Mouse (Mus musculus): ENCODE results near the gene Fam210b.
"Not testable (repeated sequence)": the region's sequence is repeated elsewhere in the genome, so short reads cannot be mapped to it uniquely, and the experiment has no call there.

Gene Fam210b

DNA sequence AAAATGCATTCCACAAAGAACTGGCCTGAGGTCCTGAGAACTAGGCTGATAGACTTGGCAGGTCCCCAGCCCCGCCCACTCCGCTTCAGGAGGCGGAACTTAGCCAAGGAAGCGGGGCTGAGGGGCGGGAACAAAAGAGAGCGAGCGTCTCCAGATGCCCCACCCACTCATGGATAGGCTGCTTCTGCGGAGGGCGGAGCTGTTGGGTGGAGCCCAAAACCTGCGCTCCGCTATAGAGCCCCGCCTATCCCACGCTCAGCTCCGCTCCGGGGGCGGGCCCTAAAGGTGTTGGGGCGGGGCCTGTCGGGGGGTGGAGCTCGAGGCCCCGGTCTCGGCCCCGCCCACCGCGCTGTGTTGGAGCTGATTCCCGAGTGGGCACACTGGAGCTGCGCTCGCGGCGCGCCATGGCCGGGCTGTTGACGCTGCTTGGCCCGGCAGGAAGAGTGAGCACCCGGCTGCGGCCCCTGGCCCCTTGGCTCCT, at the start of gene Fam210b:
Fam210b (plus strand) TSS at position 308 of the 481 bp plus-strand sequence.
- peak; percentile 99 for DNase-seq

GRCm38 (mm10) chr2:172298083-172298482, 47.3 kb upstream of the Fam210b start:
- no peak for DNase-seq

DNA sequence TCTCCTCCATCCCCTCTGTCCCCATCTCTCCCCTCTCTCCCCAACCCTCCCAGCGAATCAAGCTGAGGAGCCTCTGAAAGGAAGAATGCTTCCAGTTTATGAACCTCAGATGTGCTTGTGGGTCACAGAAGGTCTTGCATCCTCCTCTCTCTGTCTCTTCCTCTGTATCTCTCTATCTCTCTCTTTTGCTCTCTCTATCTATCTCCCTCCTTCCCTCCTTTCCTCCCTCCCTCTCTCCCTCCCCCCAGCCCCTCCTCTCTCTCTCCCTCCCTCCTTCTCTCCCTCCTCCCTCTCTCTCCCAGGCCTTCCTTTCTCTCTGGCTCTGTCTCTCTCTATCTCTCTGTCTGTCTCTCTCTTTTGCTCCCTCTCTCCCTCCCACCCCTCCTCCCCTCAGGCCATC, 46.8 kb upstream of the Fam210b start:
- no peak for DNase-seq

- DNase-seq = no peak
Observed at GRCm38 (mm10) chr2:172299126-172299921, 46.0 kb upstream of the Fam210b start.

- DNase-seq = no peak
Observed at GRCm38 (mm10) chr2:172302396-172302795, 43.0 kb upstream of the Fam210b start.

- no peak for DNase-seq
Observed at GRCm38 (mm10) chr2:172304118-172304708, 41.2 kb upstream of the Fam210b start.

- not testable (repeated sequence) for DNase-seq
Observed at GRCm38 (mm10) chr2:172305546-172305945, 39.8 kb upstream of the Fam210b start.

- no peak for DNase-seq
Observed at GRCm38 (mm10) chr2:172306544-172306943, 38.8 kb upstream of the Fam210b start.

GRCm38 (mm10) chr2:172311731-172312130, 33.6 kb upstream of the Fam210b start:
- DNase-seq = no peak

DNA sequence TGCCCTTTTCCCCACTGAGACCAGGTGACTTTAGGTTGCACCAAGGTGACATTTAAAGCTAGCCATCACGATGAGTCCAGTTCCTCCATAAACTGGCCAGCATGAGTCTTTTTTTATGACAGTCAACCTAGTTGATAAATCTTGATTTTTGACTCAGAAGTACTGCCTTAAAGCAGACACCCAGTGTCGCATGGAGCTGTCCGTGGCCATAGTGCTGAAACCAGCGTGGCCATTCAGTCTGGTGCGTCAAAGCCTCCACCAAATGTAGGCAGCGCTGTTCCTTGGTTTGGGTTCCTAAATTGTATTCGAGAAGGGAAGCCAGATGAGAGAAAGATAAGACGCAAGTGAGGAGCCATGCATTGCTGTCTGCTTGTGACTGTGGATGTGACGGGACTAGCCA, 24.5 kb upstream of the Fam210b start:
- peak; percentile 58 to 65 for DNase-seq

- no peak for DNase-seq
Observed at GRCm38 (mm10) chr2:172328248-172328647, 17.1 kb upstream of the Fam210b start.

DNA sequence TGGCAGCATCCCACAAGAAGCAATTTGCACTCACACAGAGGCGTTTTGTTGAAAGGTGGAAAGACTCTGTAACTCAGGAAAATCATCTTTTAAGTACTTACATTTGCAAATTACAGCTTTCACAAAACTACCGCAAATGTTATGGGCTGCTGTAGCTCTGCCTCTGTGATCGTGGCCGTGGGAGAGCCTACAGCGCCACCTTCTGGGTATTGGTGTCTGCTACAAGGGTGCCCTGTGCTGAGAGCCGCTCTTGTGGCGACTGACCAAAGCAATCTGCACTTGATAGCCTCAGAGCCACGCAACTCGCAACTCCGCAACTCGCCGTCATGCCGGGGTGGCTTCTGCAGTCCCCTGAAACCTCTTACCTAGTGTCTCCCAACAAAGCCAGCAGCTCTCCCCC, 16.2 kb upstream of the Fam210b start:
- DNase-seq = peak in 1 of 2 experiments; percentile 34

DNA sequence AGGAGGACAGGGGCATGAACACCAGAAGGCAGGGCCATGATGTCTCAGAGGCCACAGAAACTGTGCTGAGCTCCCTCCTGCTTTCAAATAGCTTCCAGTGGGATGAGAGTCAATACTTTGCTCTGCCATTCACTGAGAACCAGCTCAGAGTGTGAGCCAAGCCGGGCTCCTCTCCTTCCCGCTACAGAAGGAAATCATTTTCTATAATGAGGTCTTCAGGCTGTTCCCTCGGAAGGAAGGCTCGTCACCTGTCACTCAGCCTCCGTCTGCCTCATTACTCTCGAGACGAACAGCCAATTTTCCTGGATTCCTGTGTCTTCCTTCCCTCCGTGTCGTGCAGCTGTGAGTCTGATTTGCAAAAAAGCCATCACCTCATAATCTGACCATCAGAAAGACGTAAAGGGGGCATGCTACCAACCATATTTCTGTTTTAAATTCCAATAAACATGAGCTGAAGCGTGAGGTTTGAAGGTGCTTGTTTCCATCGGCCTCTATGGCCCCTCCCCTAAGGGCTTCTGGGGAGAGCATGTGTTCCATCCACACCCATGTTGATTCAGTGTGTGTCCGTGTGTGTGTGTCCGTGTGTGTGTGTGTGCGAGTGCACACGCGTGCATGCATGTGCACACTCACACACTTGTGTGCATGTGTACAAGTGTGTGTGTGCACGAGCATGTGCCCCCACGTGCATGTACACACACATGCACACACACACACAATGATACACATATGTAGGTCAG, 7.0 kb upstream of the Fam210b start:
- no peak for DNase-seq

GRCm38 (mm10) chr2:172340936-172341335, 4.4 kb upstream of the Fam210b start:
- DNase-seq = no peak

DNA sequence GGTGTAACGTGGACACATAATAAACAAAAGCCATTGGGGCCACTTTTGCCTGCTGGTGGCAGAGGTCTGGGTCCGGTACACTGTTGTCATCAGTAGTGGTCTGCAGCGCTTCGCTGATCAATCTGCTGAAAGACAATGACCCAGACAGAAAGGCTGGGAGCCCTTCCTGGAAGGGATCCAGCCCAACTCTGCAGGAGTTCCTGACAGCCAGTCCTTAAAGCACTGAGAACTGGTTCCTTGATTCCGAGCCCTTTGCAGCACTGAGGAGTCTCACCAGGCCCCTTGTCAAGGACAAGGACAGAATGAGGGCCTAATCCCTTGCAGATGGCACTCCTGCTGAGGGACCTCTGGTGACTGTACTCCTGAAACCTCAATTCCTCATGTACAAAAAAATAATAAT, 3.8 kb upstream of the Fam210b start:
- DNase-seq = no peak

- no peak for DNase-seq
Observed at GRCm38 (mm10) chr2:172343751-172344150, 1.6 kb upstream of the Fam210b start.

DNA sequence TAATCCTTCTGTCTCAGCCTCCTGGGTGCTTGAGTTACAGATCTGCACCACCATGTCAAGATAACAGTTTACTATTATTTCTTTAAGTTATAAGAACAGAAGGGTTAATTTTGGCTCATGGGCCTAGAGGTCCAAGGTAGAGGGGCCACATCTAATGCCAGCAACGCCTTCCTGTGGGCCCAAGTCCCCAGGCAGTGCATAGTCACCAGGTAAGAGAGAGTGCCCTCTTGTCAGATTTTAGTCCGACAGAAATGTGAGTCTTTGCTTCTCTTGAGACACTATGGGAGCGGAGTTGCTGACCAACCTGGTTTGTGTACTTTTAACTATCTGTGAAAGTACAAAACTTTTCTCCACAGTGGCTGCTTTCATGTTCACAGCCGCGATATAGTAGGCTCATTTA, 696 bp upstream of the Fam210b start:
- no peak for DNase-seq

DNA sequence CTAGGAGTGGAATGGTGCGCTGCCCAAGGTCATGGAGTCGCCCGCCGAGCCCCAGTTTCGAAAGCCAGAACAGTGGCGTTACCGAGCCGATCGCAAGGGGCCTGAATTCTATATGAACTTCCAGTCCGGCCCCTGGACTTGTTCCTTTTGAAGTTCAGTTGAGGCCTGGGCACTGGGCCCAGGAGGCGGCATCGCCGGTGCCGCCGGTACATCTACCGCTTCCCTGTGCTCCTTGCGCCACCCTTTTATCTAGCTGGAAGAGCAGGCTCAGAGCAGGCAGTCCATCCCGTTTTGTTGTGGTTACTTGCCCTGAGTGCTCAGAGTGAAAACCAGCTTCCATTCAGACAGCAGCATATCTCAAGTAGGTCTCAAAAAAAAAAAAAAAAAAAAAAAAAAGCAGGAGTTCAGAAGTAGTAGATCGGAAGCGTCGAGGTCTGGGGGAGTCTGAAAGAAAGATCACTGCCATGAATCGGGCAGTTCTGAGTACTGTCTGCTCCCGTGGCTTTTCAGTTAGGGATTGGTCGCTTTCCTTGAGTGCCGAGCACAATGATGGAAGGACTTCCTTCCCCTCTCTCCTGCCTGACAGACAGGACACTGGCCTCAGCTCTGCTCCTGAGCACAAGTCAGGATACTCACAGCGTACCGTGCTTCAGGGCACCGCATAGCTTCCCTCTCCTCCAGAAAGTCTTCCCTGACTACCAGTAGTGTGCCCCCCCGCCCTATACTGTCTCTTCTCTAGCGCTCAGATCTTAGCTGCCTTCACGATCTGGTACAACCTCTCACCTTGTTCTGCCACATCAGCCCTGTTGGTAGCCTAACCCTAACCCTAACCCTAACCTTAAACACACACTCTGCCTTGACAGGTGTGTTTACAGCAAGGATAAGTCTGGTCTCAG, 917 bp downstream of the Fam210b start:
- peak; percentile 56 to 80 for DNase-seq

- DNase-seq = no peak
Observed at GRCm38 (mm10) chr2:172346933-172347611, 1.7 kb downstream of the Fam210b start.

GRCm38 (mm10) chr2:172348297-172348950, 3.1 kb downstream of the Fam210b start:
- no peak for DNase-seq

GRCm38 (mm10) chr2:172349776-172350175, 4.4 kb downstream of the Fam210b start:
- no peak for DNase-seq

Measured in kidney, postnatal 25 days (tissue).